Mouse (Mus musculus) T-helper 17 cell (primary cell): ENCODE results near the gene Rapgef1.

ENCODE experiments used
- in situ Hi-C, 2 experiments: fragments of 300-600 bp; cut with MboI, MseI; formaldehyde crosslinking; loops; 1 replicate in 1 of 2; 2 replicates in 1 of 2; pipeline ENCODE4 v1.15.1; 2025; ENCODE audit warnings: high pct_unique_total_duplicates in 2 of 2

The Rapgef1 gene

DNA sequence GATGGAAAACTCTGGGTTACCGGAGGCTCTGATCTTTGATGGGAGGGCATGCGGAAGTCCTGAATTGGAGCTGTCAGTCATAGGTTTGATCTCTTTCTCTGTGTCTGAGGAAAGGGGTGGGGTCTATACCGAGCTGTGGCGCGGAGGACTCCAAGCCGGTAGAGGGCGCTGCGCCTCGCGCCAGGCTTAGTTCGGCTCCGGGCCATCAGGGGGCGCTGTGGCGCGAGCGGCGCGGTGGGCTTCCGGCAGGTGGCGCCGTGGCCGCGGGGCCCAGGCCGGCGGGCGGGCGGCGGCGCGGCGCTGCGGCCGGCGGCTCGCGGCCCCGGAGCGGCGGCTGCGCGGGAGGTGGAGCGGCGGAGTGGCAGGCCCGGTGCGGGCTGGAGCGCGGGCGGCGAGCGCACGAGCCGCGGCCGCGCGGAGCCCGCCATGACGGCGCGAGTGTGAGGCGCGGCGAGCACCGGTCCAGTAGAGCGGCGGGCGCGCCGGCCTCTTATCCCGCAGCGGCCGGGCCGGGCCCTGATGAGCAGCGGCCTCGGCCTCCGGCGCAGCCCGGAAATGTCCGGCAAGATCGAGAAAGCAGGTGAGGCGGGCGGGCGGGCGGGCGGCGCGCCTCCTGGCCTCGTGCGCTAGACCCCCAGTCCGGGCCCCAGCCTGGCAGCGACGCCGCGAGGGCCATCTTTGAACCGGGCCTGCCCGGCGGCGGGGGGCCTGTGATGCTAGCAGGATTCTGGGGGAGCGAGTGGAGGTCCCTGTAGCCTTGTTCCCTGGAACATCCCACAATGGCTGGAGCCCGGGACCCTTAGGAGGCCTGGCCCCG, at the start of gene Rapgef1:
Gene Rapgef1 (plus strand): TSS at position 237 of the 817 bp plus-strand sequence.
- in situ Hi-C loops: loop anchor here (5.0 to 10.0 kb wide), 4 partner anchors 465 to 1855 kb away; partner anchors contain the start of genes Ass1 (in 1 of the 2) and Ralgds (in 1 of the 2)

DNA sequence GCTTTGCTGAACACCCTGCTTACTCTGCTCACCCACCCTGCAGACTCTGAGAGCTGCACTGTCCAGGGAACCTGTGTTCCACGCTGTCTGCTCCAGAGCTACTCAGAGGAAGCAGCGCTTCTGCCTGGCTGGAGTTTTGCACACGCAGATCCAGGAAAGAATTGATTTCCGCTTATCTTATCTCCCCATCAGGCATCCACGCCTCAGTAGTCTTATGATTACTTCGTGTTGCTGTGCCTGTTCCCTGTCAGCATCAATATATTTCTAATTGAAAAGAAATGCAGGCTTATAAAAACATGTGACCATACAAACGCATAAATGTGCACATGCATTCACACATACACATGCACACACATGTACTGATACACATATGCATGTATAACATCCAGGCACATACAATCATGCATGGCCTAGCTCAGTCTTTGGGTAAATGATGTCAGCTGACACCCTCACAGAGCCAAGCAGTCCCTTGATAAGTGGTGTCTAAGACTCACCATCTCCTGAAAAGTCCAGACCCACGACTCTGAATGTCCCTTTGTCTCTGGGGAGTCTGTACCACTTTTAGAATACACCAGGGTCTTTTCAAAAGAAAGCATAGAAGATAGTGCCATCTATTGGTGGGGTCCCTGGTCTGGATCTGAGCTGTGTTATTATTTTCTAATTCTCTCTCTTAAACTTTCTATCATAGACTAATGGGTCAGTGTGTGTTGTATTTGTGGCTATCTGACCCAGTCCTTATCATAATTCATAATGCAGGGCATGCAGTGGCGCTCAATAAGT, 47.4 kb upstream of the Rapgef1 start:
- in situ Hi-C loops: loop anchor here in 1 of 2 experiments (25.0 kb wide), 1 partner anchor 360 kb away; no protein-coding TSS in a partner anchor

DNA sequence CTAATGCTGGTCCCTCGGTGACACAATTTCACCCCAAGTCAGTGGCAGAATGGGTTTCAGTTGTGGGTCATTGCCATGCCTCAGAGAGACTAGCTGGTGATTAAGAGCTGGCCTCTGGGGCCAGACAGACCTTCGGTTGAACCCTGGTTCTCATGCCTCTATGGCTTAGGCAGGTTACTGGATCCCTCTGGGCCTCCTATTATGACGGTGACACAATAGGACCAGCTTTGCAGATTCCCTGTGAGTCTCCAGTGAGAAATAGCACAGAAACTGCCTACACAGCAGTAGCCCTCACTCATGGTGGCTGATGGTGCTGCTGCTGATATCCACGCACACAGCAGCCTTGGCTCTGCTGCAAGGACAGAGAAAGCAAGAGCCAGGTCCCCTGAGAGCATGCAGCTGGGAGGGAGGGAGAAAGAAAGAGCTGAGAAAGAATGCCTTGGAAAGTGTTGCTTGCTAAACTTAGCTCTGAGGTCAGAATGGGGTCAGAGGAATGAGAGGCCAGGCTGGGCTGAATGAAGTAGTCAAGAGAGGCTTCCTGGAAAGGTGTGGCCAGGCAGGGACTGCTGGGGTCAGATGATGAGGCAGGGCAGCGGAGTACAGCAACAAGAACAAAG, 46.6 kb upstream of the Rapgef1 start:
- in situ Hi-C loops: loop anchor here in 1 of 2 experiments (25.0 kb wide), 1 partner anchor 361 kb away; no protein-coding TSS in a partner anchor

DNA sequence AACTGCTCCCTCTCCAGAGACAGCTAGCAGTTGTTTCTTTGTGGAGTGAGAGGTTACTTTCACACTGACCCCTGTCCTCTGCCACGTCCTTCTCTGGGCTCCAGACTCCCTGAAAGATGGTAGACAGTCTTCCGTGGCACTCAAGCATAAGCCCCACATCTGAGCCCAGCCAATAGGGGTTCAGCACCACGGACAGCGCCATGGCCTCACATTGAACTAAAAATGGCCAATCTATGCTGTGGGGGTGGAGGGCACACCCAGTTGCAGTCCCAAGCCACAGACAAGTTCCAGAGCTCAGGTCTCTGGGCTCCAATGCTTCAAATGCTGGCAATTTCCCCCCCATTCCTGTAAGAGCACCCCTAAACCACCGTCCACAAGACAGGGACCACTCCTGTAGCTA, 45.9 kb upstream of the Rapgef1 start:
- in situ Hi-C loops: loop anchor here in 1 of 2 experiments (25.0 kb wide), 1 partner anchor 361 kb away; no protein-coding TSS in a partner anchor

DNA sequence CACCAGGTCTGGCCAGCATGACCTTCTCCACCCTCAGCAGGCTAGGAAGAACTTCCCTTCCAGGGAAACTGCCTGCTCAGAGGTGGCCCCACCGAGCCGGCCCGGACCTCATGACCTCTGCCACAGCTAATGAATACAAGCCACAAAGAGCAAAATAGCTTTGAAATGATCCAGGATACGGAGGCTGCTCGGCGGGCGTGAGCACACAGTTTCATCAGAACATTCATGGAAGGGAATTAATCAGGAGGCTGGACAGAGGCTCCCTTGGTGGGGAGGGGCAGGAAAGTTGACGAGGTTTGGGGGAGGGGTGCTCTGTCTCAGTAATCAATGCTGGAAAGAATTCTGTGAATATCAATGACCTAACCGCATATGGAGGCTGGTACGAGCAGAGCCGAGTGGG, 45.3 kb upstream of the Rapgef1 start:
- in situ Hi-C loops: loop anchor here in 1 of 2 experiments (25.0 kb wide), 1 partner anchor 362 kb away; no protein-coding TSS in a partner anchor

DNA sequence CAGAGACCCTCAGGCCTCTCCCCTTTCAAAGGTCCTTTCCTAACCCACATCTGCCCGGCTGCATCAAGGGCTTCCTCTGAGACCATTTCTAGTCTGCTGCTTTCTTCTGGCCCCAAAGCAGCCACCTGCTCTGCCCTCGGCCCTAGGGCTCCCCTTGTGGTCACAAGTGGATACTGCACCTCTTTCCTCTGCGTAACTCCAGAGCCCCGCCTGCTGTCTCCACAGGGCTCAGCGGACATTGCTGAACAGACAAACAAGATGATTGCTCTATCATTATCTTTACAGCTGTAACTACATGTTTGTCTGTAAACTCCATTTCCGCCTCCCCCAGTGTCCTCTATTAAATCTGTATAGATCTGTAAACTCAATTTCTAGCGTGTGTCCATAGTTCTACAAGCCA, 37.1 kb upstream of the Rapgef1 start:
- in situ Hi-C loops: no loop called here

DNA sequence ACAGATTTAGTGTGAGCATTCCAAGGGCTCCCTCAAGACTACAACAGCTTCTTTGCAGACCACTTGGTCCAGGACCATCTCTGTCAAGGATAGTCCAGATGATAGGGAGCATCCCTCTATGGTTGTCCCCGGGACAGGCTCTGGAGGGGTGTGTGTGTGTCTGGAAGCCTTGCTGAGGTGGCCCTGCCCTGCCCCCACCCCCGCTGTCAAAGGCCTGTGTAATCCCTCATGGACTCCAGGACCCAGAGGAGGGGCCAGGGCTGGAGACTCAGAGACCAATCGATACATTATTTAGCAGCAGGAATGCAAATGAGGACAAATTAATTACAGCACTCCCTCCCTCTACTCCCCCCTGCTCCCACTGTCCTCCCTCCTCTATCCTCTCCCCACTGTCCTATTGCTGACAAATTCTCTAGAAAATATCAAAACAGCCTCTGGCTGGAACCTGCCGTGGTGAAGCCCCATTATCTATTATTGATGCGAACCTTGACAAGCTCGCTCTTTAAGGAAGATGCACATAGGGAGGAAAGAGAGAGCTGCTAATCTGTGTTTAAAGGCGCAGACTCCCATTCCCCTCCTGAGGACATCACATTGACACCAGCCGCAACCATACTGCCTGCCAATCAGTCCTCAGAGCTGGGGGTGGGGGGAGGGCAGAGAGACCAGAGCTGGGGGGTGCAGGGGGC, 33.4 kb upstream of the Rapgef1 start:
- in situ Hi-C loops: no loop called here

DNA sequence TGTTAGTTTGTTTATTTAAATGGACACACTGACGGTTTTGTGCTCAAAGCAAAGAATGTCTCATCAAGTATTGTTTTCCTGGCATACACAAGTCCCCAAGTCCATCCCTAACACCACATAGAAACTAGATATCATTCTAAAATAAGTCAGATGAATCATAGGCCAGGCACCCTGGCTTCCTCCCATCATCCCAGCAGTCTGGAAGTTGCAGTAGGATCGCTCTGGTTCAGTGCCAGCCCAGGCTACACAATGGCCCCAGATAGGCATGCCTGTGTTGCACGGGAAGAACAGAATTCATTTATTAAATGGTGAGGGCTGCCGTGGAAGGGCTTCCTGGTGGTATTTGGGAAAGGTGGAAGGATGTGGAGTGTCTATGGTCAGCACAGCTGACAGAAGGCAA, 31.5 kb upstream of the Rapgef1 start:
- in situ Hi-C loops: no loop called here

DNA sequence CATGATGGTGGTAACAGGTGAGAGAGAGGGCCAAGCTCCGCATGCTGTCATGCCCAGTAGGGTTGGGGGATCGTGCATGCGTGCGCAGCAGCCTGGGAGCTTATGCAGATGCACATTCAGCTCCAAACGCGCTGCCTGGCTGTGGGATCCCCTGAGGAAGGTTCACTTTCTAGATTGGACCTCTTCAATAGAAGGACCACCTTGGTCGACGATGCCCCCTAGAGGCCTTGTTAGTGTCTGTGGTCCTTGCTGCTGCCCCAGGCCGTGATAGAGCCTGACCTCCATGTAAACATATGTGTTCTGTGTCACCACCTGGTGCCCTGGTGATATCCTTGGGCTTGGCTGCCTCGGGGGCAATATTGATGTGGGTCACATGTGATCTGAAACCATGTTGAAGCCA, 30.3 kb upstream of the Rapgef1 start:
- in situ Hi-C loops: no loop called here

DNA sequence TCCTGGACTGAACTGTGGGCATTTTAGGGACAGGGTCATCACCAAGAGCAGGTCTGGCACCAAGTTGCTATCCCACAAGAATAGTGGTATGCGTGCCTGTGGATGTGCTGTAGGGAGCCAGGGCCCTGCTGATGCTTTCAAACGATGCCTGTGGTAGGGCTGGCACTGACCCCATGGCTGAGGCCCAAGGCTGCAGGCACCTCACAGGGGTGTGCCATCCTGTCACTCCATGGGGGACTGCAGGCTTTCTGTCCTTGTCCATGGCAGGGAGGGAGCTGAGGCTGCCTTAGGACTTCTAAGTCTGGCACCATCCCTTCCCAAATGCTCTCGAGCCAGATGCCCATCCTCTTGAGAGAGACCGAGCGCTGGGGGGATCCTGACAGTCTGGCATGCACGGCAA, 27.9 kb upstream of the Rapgef1 start:
- in situ Hi-C loops: no loop called here

DNA sequence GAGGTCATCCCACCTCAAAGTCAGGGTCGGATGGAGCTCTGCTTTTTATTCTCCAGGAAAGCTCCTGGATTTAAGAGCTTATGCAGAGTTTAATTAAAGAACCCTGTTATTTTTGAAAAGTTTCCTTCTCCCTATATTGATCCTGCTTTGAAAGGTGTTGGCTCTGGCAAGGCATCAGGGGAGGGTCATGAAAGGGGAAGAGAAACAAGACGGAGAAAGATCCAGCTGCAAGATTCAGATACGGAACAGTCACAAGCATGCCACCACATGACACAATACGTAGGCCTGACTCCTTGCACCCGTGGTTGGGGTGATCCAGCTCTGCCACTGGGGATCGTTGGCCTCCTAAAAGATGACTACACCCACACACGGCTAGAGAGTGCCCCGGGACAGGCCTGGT, 27.0 kb upstream of the Rapgef1 start:
- in situ Hi-C loops: no loop called here

DNA sequence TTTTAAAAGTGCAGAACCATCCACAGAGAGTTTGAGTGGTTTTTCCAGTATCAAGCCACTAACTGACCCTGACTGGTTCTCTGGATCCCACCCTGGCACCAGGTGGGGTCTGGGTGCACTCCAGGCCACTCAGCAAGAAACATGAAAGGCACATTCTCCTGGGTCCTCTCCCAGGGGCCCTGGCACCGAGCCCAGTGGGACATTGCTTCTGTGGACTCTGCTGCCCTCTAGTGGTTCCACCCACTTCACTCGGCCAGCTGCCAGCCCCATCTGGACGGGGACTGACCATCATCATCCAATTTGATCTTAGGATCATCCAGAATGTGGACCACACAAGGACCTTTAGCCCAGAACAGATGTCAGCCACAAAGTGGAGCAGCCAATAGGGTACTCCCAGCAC, 15.6 kb upstream of the Rapgef1 start:
- in situ Hi-C loops: no loop called here

DNA sequence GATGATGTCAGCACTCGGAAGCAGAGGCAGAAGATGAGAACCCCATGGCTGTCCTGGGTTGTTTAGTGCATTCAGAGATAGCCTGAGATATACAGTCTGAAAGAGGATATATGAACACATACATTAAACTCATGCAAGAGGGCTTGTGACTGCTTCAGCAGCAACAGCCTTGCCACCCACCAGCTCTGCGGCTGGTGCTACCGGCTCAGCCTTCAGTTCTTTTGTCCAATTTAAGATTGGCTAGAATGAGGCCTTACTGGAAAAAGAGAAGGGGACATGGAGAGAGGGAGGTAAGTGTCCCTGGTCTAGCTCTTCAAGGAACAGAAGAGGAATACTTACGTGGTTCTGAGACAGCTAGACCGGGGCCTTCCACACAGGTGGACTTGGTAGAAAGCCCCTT, 13.9 kb upstream of the Rapgef1 start:
- in situ Hi-C loops: no loop called here

DNA sequence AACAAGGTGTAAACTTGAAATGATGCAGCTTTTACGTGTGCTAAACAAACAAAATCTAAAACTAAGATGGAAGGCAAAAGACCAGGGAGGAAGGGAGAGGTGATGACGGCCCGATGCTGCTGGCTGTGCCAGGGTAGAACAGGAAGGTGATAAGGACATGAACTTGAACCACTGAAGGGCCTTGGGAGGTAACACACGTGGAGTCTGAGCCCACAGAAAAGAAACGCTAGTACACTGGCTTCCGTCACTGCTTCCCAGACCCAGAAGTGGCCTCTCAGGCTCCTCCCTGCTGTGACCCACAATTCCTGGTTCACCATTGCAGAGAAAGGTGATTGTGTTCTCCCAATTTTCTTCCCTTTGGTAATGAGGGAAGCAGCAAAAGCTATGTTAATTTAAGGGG, 13.1 kb upstream of the Rapgef1 start:
- in situ Hi-C loops: no loop called here

DNA sequence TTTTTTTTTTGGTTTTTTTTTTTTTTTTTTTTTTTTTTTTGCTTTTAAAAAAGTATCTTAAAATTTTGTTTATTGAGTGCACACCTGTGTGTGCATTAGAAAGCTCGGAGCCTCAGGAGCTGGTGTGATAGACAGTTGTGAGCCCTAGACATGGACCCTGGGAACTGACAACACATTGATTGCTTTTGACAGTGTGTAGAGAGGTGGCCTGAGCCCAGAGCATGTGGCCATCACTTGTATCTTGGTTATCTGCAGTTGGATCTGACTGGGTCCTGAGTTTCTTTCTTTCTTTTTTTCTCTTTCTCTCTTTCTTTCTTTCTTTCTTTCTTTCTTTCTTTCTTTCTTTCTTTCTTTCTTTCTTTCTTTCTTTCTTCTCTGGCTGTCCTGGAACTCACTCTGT, 2.2 kb upstream of the Rapgef1 start:
- in situ Hi-C loops: loop anchor here in 1 of 2 experiments (10.0 kb wide), 1 partner anchor 1103 kb away; the partner anchor contains the start of gene Ralgds

DNA sequence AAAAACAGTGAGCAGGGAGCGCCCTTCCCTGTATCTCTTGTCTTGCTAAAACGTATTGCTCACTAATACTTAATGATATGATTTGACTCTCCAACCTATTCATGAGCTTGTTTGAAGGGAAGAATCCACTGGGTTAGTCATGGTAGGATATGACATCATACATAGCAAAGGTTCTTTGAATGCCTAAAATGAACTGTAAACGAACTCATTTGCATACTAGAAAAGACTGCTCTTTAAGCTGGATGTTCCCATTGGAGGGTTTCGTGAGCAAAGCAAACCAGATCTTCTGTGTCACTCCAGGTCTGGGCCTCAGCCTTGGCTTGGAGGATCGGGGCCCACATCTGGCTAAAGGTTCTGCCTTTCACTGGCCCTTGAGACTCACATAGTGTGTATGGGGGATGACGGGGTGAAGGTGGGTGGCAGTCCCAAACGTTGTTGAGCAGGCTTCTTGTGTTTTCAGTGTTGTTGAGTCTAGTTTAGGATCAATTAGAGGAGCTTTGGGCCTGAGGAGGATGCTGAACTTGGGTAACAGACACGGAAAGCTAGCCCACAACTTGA, 515 bp upstream of the Rapgef1 start:
- in situ Hi-C loops: loop anchor here in 1 of 2 experiments (10.0 kb wide), 1 partner anchor 1104 kb away; the partner anchor contains the start of gene Ralgds

DNA sequence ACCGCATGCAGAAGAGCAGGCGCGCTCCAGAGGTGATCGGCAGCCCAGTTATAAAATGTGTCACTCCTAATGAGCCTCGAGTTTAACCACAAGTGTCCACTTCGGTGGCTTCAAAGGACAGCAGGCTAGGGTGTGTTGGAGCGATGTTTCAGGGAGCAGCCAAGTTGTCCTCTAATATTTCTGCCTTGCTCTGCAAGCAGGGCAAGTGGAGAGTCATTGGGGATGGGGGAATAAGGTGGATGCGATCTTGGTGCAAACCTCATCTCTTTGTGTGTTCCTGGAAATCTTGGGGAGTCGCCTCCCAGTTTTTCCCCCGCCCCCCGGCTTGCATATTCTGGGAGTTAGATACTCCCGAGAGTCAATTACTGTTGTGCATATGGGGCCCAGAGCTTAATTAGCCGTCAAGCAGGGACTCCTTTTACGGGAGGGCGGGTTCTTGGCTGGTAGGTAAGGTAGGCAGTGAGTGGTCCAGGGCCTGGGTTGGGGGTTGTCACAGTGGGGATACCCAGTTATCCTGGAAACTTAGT, 844 bp downstream of the Rapgef1 start:
- in situ Hi-C loops: loop anchor here (5.0 to 10.0 kb wide), 3 partner anchors 464 to 1854 kb away; partner anchors contain the start of gene Ass1 (in 1 of the 2)

DNA sequence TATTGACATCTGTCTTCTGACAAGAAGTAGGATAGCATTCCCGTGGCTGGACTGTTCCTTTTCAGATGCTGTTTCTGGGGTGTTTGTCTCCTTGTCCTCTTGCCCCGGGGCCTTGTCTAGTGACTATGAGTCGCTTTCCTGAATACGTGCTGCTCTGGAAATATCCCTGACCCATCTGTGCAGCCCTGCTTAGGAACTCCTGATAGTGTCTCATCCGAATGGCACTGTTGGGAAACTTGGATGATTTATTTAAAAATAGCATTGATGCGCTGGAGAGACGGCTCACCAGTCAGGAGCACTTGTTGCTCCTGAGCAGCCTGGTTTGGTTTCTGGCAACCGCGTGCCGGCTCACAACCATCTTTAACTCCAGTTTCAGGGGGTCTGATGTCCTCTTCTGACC, 1.6 kb downstream of the Rapgef1 start:
- in situ Hi-C loops: loop anchor here (5.0 to 10.0 kb wide), 3 partner anchors 464 to 1854 kb away; partner anchors contain the start of gene Ass1 (in 1 of the 2)

DNA sequence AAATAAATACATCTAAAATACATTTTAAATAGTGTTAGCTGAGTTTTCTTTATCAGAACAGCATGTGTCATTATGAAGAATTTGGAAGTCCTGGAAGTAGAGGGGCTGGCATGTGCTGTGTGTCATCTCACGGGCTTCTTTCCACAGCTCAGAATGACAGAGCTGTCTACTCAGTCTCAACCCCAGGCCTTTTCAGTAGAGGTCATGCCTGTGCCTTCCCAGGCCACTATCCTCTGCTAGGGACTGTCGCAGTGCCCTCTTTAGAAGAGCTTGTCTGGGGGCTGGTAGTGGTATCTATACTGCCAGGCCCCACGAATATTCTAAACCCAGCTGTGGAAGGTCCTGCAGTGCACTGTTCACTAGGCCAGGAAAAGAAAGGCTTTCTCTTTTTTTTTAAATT, 2.1 kb downstream of the Rapgef1 start:
- in situ Hi-C loops: loop anchor here (5.0 to 10.0 kb wide), 3 partner anchors 463 to 1853 kb away; partner anchors contain the start of gene Ass1 (in 1 of the 2)
